Mouse (Mus musculus) forebrain, embryonic 12.5 days (tissue): Measurements from ENCODE around the gene Gcnt3. TPM values are rescaled to one million over a fixed set of nuclear protein-coding genes. Genes with fewer than 3 reads are reported as not detected.

ENCODE experiments used
- ATAC-seq: fragments of 200-750 bp; cut with Nextera tagmentation; 2 replicates; pipeline ENCODE4 v1.8.0; 2017; ENCODE audit warnings: moderate TSS enrichment; ENCODE audit not compliant: low FRiP score
- H3K27ac ChIP-seq: fragments of 300-500 bp; sonication (generic); 2 replicates; pipeline ENCODE4 v1.5.1; 2016; ENCODE audit warnings: mild to moderate bottlenecking
- H3K27me3 ChIP-seq: fragments of 300-500 bp; sonication (generic); 2 replicates; pipeline ENCODE4 v1.6.1; 2016; ENCODE audit warnings: mild to moderate bottlenecking
- H3K36me3 ChIP-seq: fragments of 300-500 bp; sonication (generic); replicated peaks from 2 replicates; pipeline ENCODE4 v1.6.1; 2016; ENCODE audit warnings: mild to moderate bottlenecking
- H3K4me1 ChIP-seq: fragments of 300-500 bp; sonication (generic); 2 replicates; pipeline ENCODE4 v1.6.1; 2016
- H3K4me2 ChIP-seq: fragments of 300-500 bp; sonication (generic); 2 replicates; pipeline ENCODE4 v1.6.1; 2016; ENCODE audit warnings: mild to moderate bottlenecking, moderate library complexity
- H3K4me3 ChIP-seq: fragments of 300-500 bp; sonication (generic); replicated peaks from 2 replicates; pipeline ENCODE4 v1.5.1; 2016; ENCODE audit warnings: mild to moderate bottlenecking
- H3K9ac ChIP-seq: fragments of 300-500 bp; sonication (generic); 2 replicates; pipeline ENCODE4 v1.6.1; 2016; ENCODE audit warnings: mild to moderate bottlenecking
- H3K9me3 ChIP-seq: fragments of 300-500 bp; sonication (generic); 2 replicates; pipeline ENCODE4 v1.6.1; 2016
- WGBS: fragments of 180-500 bp; shearing (Covaris S2); methylation state at CpG from one replicate; pipeline ENCODE4 v1.1.7; 2016; 5-methylcytosine and 5-hydroxymethylcytosine counted together
- polyA plus RNA-seq: library from polyadenylated mRNA; unstranded; fragments of >200 nt; fragmentation: Nextera tagmentation; extraction: Ambion mirVana; gene quantifications from 2 replicates; pipeline ENCODE4 v1.2.1, GENCODE M21; 2016

The Gcnt3 gene
- polyA plus RNA-seq = not detected in 2 replicates

DNA sequence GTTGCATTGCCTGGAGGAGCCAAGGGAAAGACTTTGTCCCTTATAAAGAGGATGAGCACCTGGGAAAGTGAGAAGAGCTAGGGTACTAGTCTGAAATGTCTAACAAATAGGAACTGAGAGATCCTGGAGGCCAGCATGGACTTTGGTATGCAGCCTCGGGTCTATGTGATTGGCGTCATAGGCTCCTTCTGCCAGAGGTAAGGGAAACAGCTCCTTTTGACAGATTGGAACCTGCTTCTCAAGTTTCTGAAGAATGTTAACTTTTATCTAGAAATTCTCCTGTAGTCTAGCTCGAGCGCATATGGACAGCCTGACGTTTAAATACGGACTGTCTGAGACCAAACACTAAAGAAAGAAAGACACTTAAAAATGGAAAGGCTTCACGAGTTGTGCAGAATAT is at the start of gene Gcnt3:
TSS of gene Gcnt3 (minus strand) at position 101 of the 400 bp plus-strand sequence.
- Histone ChIP-seq H3K4me2 (no peak within 1 kb of the TSS), H3K9me3 (no peaks in the 10 kb centered on the region), H3K4me1 (no peaks in the 10 kb centered on the region), H3K4me3 (no peak within 1 kb of the TSS), H3K27ac (no peak within 1 kb of the TSS), H3K36me3 (no peaks in the 10 kb centered on the region), H3K27me3 (no peaks in the 10 kb centered on the region), H3K9ac (no peak within 1 kb of the TSS)
- ATAC-seq = no peak
- WGBS = 92% methylated on average over 7 of the region's 7 CpGs

DNA sequence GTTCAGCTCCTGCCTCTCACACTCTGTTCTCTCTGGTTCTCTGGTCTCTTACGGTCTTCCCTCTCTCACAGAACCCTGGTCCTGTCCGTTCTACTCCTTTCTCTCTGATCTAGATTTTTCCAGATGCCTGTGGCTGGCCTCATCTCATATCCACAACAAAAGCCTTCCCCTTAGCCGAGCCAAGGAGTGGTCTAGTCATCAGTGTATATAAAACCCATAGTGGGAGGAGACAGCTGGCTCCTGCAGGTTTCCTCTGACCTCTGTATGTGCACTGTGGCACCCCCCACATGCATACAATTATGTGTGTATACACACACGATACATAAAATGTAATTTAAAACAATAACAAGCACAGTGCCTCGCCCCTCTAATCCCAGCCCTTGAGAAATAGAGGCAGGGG is 49.5 kb upstream of the Gcnt3 start:
- no peaks in the 10 kb centered on the region for H3K9me3 ChIP-seq
- H3K4me2 ChIP-seq = no peak overlapping the region
- no peaks in the 10 kb centered on the region for H3K27me3 ChIP-seq
- no peaks in the 10 kb centered on the region; the same call in 1 of the 2 replicates for H3K4me1 ChIP-seq
- H3K9ac ChIP-seq = no peak overlapping the region
- no peaks in the 10 kb centered on the region for H3K36me3 ChIP-seq
- no peak overlapping the region for H3K4me3 ChIP-seq
- no peak overlapping the region for H3K27ac ChIP-seq
- no peak for ATAC-seq
- WGBS = 71% methylated on average over 5 of the region's 5 CpGs

DNA sequence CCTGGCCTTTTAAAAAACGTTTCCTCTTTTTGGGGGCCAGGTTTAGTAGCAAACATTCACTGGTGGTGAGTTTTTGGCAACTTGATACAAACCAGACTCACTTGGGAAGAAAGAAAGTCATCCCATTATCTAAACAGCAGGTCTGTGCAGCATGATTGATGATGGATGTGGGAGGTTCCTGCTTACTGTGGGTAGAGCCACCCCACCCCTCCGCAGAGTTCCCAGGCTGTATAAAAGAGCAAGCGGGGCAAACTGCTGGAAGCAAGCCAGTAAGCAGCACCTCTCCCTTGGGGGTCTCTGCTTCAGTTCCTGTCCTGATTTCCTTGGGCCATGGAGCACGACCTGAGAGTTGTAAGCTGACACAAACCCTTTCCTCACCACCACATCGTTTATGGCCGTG is 48.2 kb upstream of the Gcnt3 start:
- no peaks in the 10 kb centered on the region; the same call in 1 of the 2 replicates for H3K4me1 ChIP-seq
- no peak for ATAC-seq
- H3K9ac ChIP-seq = no peak overlapping the region

DNA sequence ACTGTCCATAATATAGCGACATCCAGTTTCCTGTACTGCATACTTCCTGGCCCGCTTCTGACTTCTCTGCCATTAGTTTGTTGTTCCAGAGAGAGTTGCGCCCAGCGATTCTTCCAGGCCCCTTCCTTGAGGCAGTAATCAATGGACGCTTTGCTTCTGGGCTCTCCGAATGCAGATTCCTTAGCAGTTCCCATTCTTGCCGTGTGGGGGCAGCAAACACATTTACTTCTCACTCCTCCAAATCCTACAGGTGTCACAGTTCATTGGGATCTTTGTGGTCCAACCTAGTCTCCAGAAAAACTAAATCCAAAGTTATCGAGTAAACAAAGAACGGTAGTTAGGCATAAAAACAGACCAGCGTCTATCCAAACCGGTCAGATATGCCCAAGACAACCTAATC is 46.2 kb upstream of the Gcnt3 start:
- ATAC-seq = no peak
- H3K4me2 ChIP-seq = no peak overlapping the region
- no peaks in the 10 kb centered on the region for H3K27me3 ChIP-seq
- no peaks in the 10 kb centered on the region for H3K36me3 ChIP-seq
- H3K4me3 ChIP-seq = no peak overlapping the region
- H3K27ac ChIP-seq = no peak overlapping the region
- H3K9me3 ChIP-seq = no peaks in the 10 kb centered on the region
- no peak overlapping the region for H3K9ac ChIP-seq
- H3K4me1 ChIP-seq = no peaks in the 10 kb centered on the region; the same call in 1 of the 2 replicates
- 55% methylated on average over 11 of the region's 11 CpGs for WGBS

More for the DNA sequence above, 48.2 kb upstream of the Gcnt3 start:
- WGBS = 67% methylated on average over 6 of the region's 6 CpGs
- Histone ChIP-seq H3K4me2 (no peak overlapping the region), H3K36me3 (no peaks in the 10 kb centered on the region), H3K27me3 (no peaks in the 10 kb centered on the region), H3K27ac (no peak overlapping the region), H3K4me3 (no peak overlapping the region), H3K9me3 (no peaks in the 10 kb centered on the region)

DNA sequence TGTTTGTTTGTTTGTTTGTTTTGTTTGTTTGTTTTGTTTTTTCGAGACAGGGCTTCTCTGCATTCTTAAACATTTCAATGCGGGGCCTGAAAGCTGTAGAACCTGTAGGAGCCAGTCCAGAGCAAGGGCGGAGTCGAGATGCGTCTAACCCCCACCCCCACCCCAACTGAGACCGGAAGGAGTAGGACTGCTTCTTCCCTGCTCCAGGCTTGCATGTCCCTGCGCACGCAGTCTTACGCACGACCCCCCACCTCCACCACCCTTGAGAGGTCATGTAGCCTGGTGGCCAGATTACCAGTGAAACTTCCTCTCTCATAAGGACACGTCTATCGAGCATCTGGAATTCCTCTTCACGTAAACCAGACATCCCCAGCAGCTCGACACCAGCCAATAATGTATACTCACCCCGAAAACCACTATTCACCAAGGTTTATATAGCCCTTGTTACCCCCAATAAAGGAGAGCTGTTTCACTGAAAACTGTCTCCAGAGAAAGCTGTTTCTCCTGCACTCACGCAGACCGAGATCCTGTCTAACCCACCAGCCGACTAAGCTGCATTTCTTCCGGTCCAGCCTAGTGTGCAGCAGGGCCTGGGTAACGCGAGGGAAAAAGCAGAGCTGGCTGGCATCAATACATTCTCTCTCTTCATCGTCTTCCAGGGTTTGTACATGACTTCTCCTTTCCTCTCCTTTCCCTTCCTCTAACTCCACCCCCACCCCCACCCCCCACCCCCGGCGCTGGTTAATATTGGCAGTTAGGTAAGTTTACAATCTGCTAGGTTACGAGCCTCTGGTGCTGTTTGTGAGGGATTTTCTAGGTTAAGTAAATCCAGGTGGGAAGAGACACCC is 44.7 kb upstream of the Gcnt3 start:
- Histone ChIP-seq H3K9ac (no peak overlapping the region), H3K4me1 (no peaks in the 10 kb centered on the region), H3K4me3 (no peak overlapping the region), H3K4me2 (no peak overlapping the region), H3K27me3 (no peaks in the 10 kb centered on the region), H3K27ac (no peak overlapping the region), H3K9me3 (no peaks in the 10 kb centered on the region), H3K36me3 (no peaks in the 10 kb centered on the region)
- no peak for ATAC-seq
- 84% methylated on average over 25 of the region's 25 CpGs for WGBS

DNA sequence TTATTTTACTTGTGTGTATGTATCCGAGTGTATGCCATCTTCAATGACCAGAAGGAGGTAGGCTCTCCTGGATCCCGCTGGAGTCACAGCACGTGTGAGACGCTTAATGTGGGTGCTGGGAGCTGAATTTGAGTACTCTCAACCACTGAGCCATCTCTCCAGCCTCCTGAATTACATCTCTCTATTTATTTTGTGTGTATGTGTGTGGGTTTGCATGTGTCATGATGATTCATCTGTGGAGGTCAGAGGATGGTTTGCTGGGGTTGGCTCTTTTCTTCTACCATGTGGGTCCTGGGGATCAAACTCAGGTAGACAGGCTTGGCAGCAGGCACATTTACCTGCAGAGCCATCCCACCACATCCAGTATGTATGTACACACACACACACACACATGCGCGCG is 43.9 kb upstream of the Gcnt3 start:
- Histone ChIP-seq H3K9me3 (no peaks in the 10 kb centered on the region), H3K36me3 (no peaks in the 10 kb centered on the region), H3K4me1 (no peaks in the 10 kb centered on the region), H3K27me3 (no peaks in the 10 kb centered on the region), H3K27ac (no peak overlapping the region), H3K4me2 (no peak overlapping the region), H3K9ac (no peak overlapping the region), H3K4me3 (no peak overlapping the region)
- 91% methylated on average over 7 of the region's 7 CpGs for WGBS
- ATAC-seq = no peak

DNA sequence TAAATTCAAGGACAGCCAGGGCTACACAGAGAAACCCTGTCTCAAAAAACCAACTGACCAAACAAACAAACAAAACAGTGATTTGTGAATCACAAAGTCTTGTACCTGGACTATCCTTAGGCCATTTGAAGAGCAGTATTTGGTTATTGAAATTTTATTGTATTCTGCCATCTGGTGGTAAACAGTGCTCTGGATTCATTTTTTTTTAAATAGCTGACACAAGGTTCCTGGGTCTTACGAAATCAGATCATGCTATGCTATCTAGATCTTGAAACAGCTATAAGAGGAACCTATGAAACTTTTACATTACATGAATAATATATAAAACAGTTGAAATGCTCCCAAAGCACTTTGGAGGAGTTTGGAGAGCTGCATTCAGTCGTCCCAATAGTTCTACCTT is 43.1 kb upstream of the Gcnt3 start:
- WGBS = 76% methylated on average over 2 of the region's 2 CpGs
- no peaks in the 10 kb centered on the region for H3K27me3 ChIP-seq

DNA sequence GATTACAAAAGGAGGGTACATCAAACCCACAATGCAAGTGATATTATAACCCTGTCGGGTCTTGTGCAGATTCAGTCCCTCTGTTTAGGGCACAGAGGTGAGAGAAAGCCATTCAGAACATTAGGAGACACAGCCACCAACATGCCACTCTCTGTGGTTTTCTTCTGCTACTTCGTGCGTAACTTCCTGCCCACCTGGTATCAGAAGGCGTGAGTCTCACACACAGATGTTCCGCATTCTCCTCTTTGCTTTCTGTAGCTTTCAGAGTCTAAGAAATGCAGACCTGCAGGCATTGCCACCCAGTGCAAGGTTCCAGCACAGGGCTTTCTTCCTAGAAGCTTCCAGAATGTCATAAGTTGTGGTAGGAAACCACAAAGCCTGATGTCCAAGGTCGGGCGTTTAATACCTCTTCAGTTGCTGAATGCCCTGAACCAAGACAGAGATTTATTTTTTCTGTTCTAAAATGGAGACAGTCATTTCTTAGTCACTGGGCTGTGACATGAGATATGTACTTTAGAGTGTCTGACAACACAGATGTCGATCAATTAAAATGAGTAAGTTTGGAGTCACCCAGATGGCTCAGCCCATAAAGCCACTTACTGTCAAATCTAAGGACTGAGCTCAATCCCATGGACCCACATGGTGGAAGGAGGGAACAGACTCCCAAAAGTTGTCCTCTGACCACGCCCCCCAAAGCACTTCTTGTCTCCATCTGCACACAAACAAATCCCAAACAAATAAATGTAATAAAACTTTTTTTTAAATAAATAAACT is 42.3 kb upstream of the Gcnt3 start:
- Histone ChIP-seq H3K9me3 (no peaks in the 10 kb centered on the region), H3K27me3 (no peaks in the 10 kb centered on the region), H3K9ac (no peak overlapping the region), H3K27ac (no peak overlapping the region), H3K4me1 (no peaks in the 10 kb centered on the region), H3K36me3 (no peaks in the 10 kb centered on the region), H3K4me2 (no peak overlapping the region), H3K4me3 (no peak overlapping the region)
- ATAC-seq = no peak
- WGBS = 90% methylated on average over 9 of the region's 9 CpGs

More for the DNA sequence above, 43.1 kb upstream of the Gcnt3 start:
- no peak for ATAC-seq
- no peaks in the 10 kb centered on the region for H3K36me3 ChIP-seq
- H3K9ac ChIP-seq = no peak overlapping the region
- H3K4me3 ChIP-seq = no peak overlapping the region
- no peak overlapping the region for H3K4me2 ChIP-seq
- H3K27ac ChIP-seq = no peak overlapping the region
- no peaks in the 10 kb centered on the region for H3K9me3 ChIP-seq
- no peaks in the 10 kb centered on the region for H3K4me1 ChIP-seq

DNA sequence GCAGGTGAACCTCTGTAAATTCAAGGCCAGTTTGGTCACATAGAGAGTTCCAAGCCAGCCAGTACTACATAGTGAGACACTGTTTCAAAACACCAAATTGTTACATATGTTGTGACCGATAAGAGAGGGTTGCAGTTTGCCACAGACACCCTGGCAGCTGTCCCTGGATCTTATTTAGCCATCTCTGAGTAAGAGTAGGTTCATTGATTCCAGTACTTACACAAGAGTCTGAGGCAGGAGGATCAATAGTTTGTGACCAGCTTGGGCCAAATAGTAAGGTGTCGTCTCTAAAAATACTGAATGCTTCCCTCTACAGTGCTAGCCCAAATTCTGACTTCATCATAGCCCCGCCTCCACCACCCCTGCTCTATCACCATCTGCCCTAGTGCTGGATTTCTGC is 40.1 kb upstream of the Gcnt3 start:
- no peak overlapping the region for H3K9ac ChIP-seq
- H3K4me3 ChIP-seq = no peak overlapping the region
- no peak overlapping the region for H3K27ac ChIP-seq
- no peaks in the 10 kb centered on the region for H3K36me3 ChIP-seq
- H3K27me3 ChIP-seq = no peaks in the 10 kb centered on the region
- no peak overlapping the region for H3K4me2 ChIP-seq
- no peaks in the 10 kb centered on the region for H3K9me3 ChIP-seq
- no peak for ATAC-seq
- H3K4me1 ChIP-seq = no peaks in the 10 kb centered on the region
- WGBS = 88% methylated on average over 3 of the region's 3 CpGs

DNA sequence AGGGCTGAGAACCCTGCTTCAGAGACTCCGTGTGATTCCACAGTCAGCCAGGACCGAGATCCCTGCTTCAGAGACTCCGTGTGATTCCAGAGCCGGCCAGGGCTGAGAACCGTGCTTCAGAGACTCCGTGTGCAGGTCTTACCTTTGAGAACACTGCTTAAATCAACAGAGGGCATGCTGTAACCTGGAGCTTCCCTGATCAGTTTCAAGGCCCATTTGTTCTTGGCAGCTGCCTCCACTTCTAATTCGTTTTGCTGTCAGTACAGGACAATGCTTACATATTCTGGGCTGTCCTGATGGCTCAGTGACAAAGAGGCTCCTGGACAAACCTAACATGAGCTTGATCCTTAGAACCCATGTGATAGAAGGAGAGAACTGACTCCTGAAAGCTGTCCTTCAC is 39.3 kb upstream of the Gcnt3 start:
- no peak overlapping the region for H3K4me2 ChIP-seq
- no peaks in the 10 kb centered on the region for H3K27me3 ChIP-seq
- H3K9ac ChIP-seq = no peak overlapping the region
- no peak overlapping the region for H3K27ac ChIP-seq
- no peak for ATAC-seq
- no peak overlapping the region for H3K4me3 ChIP-seq
- WGBS = 80% methylated on average over 7 of the region's 7 CpGs
- H3K9me3 ChIP-seq = no peaks in the 10 kb centered on the region
- no peaks in the 10 kb centered on the region for H3K36me3 ChIP-seq
- no peaks in the 10 kb centered on the region for H3K4me1 ChIP-seq

DNA sequence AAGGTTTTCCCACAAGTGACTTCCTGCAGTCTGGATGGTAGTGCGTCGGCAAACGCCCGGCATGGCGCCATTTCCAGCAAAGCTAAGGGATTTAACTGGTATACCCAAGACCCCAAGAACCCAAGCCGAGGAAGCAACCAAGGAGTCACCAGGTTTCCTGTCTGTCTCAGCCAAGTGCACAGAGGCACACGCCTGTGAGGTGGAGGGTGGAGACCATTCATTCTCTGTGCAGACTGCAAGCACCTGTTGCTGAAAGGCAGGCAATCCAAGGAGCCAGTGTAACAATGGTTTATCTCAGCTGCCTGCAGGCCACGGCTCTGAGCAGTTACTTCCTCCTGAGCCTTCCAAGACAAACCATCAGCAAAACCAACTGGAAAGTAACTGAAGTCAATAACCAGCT is 34.5 kb upstream of the Gcnt3 start:
- 82% methylated on average over 8 of the region's 8 CpGs for WGBS
- no peak for ATAC-seq
- no peaks in the 10 kb centered on the region for H3K9me3 ChIP-seq
- H3K27ac ChIP-seq = no peak overlapping the region
- H3K4me3 ChIP-seq = no peak overlapping the region
- H3K27me3 ChIP-seq = no peaks in the 10 kb centered on the region
- H3K4me1 ChIP-seq = no peaks in the 10 kb centered on the region
- H3K9ac ChIP-seq = no peak overlapping the region
- no peak overlapping the region for H3K4me2 ChIP-seq
- no peaks in the 10 kb centered on the region for H3K36me3 ChIP-seq

DNA sequence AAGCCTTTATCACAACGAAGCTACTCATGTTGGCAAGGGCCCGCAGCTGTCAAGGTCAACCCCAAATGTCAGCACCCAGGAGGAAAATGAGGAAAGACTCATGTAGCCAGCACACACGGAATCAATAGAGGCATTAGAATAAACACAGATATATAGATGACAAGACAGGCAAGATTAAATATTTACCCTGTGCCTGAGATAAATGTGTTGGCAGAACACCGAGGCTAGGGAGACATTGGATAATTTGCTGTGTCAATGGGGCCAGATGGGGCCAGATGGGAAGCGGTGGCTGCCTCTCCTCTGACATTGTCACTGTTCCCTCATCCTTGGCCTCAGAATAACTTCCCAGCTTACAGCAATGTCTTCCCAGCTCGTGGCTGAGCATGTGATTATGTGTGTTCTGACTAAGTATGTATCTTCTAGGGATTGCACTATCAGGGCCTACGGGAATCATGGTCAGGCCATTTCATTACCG is 32.1 kb upstream of the Gcnt3 start:
- H3K27me3 ChIP-seq = no peaks in the 10 kb centered on the region
- H3K4me2 ChIP-seq = no peak overlapping the region
- H3K4me3 ChIP-seq = no peak overlapping the region
- WGBS = 74% methylated on average over 8 of the region's 8 CpGs
- ATAC-seq = no peak
- no peaks in the 10 kb centered on the region for H3K36me3 ChIP-seq
- H3K9ac ChIP-seq = no peak overlapping the region
- no peak overlapping the region for H3K27ac ChIP-seq
- no peaks in the 10 kb centered on the region for H3K4me1 ChIP-seq
- H3K9me3 ChIP-seq = no peaks in the 10 kb centered on the region
